Mouse (Mus musculus): ENCODE measurements around the gene Tenm1. TPM values are rescaled to one million over a fixed set of nuclear protein-coding genes. Genes with fewer than 3 reads are reported as not detected.
A peak's percentile ranks its signal among the peaks of the same experiment; 100 is the strongest.

Tenm1 gene
- total RNA-seq, 2 experiments from 2014 or later: 59.7 to 63.4 TPM

GRCm38 (mm10) chrX:42986100-42986499 is 442.8 kb downstream of the Tenm1 start:
- intact Hi-C loops (cut with DNase I): no loop called here
- DNase-seq (ENCODE audit: low spot score in 2 of 2): no peak

GRCm38 (mm10) chrX:42973562-42973961 is 455.4 kb downstream of the Tenm1 start:
- no peak for DNase-seq (ENCODE audit: low spot score in 2 of 2)
- intact Hi-C loops (cut with DNase I): no loop called here

- intact Hi-C loops (cut with DNase I): no loop called here
- DNase-seq (ENCODE audit: low spot score in 2 of 2): no peak
Observed at GRCm38 (mm10) chrX:42967611-42968010, 461.3 kb downstream of the Tenm1 start.

GRCm38 (mm10) chrX:42861731-42862130 is 567.2 kb downstream of the Tenm1 start:
- intact Hi-C loops (cut with DNase I): no loop called here
- no peak for DNase-seq (ENCODE audit: low spot score in 2 of 2)

GRCm38 (mm10) chrX:42781566-42781965 is 647.4 kb downstream of the Tenm1 start:
- DNase-seq (ENCODE audit: low spot score in 2 of 2): no peak
- intact Hi-C loops (cut with DNase I): no loop called here

- DNase-seq (ENCODE audit: low spot score in 2 of 2): no peak
- intact Hi-C loops (cut with DNase I): no loop called here
Observed at GRCm38 (mm10) chrX:42718078-42718785, 710.7 kb downstream of the Tenm1 start.

- intact Hi-C loops (cut with DNase I): no loop called here
Observed at GRCm38 (mm10) chrX:42700291-42700690, 728.6 kb downstream of the Tenm1 start.

GRCm38 (mm10) chrX:42647131-42647530 is 781.8 kb downstream of the Tenm1 start:
- intact Hi-C loops (cut with DNase I): no loop called here

More at GRCm38 (mm10) chrX:42700291-42700690, 728.6 kb downstream of the Tenm1 start:
- no peak for DNase-seq (ENCODE audit: low spot score in 2 of 2)

GRCm38 (mm10) chrX:42580521-42580920 is 848.4 kb downstream of the Tenm1 start:
- DNase-seq (ENCODE audit: low spot score in 2 of 2): no peak
- intact Hi-C loops (cut with DNase I): no loop called here

More at GRCm38 (mm10) chrX:42647131-42647530, 781.8 kb downstream of the Tenm1 start:
- DNase-seq (ENCODE audit: low spot score in 2 of 2): no peak

- intact Hi-C loops (cut with DNase I): no loop called here
- DNase-seq (ENCODE audit: low spot score in 2 of 2): no peak
Observed at GRCm38 (mm10) chrX:42558683-42559082, 870.2 kb downstream of the Tenm1 start.

- peak; percentile 27 to 65 for DNase-seq (ENCODE audit: low spot score in 2 of 2)
- intact Hi-C loops (cut with DNase I): no loop called here
Observed at GRCm38 (mm10) chrX:42557284-42557683, 871.6 kb downstream of the Tenm1 start.

- DNase-seq (ENCODE audit: low spot score in 2 of 2): no peak
- intact Hi-C loops (cut with DNase I): loop anchor here (10.0 kb wide), 1 partner anchor 876 kb away; the partner anchor contains the start of gene Tenm1
Observed at GRCm38 (mm10) chrX:42548513-42548912, 880.4 kb downstream of the Tenm1 start.

- DNase-seq (ENCODE audit: low spot score in 2 of 2): no peak
- intact Hi-C loops (cut with DNase I): loop anchor here (10.0 kb wide), 1 partner anchor 880 kb away; the partner anchor contains the start of gene Tenm1
Observed at GRCm38 (mm10) chrX:42545076-42545475, 883.9 kb downstream of the Tenm1 start.

- peak; percentile 63 to 76 for DNase-seq (ENCODE audit: low spot score in 2 of 2)
- intact Hi-C loops (cut with DNase I): loop anchor here (10.0 kb wide), 1 partner anchor 884 kb away; the partner anchor contains the start of gene Tenm1
Observed at GRCm38 (mm10) chrX:42540756-42541053, 888.2 kb downstream of the Tenm1 start.

- intact Hi-C loops (cut with DNase I): loop anchor here (10.0 kb wide), 1 partner anchor 885 kb away; the partner anchor contains the start of gene Tenm1
- peak in 1 of 2 experiments; percentile 34 for DNase-seq (ENCODE audit: low spot score in 2 of 2)
Observed at GRCm38 (mm10) chrX:42540030-42540755, 888.7 kb downstream of the Tenm1 start.

GRCm38 (mm10) chrX:42530703-42531102 is 898.2 kb downstream of the Tenm1 start:
- intact Hi-C loops (cut with DNase I): no loop called here

GRCm38 (mm10) chrX:42522868-42523267 is 906.1 kb downstream of the Tenm1 start:
- no peak for DNase-seq (ENCODE audit: low spot score in 2 of 2)
- intact Hi-C loops (cut with DNase I): loop anchor here (10.0 kb wide), 1 partner anchor 248 kb away; no protein-coding TSS in a partner anchor

More at GRCm38 (mm10) chrX:42530703-42531102, 898.2 kb downstream of the Tenm1 start:
- DNase-seq (ENCODE audit: low spot score in 2 of 2): no peak

GRCm38 (mm10) chrX:42512567-42512966 is 916.4 kb downstream of the Tenm1 start:
- intact Hi-C loops (cut with DNase I): no loop called here
- DNase-seq (ENCODE audit: low spot score in 2 of 2): no peak

- intact Hi-C loops (cut with DNase I): no loop called here
- no peak for DNase-seq (ENCODE audit: low spot score in 2 of 2)
Observed at GRCm38 (mm10) chrX:42511105-42511504, 917.8 kb downstream of the Tenm1 start.

GRCm38 (mm10) chrX:42502291-42503043 is 926.5 kb downstream of the Tenm1 start, which contains the start of gene Sh2d1a:
Sh2d1a (plus strand) TSS chrX:42502453.
- intact Hi-C loops (cut with DNase I): no loop called here

More at GRCm38 (mm10) chrX:42502291-42503043, 926.5 kb downstream of the Tenm1 start, which contains the start of gene Sh2d1a:
- no peak for DNase-seq (ENCODE audit: low spot score in 2 of 2)
